Mouse (Mus musculus): ENCODE data around the gene Cntnap2. TPM values are rescaled to one million over a fixed set of nuclear protein-coding genes. Genes with fewer than 3 reads are reported as not detected.

Gene Cntnap2
- polyA plus RNA-seq, 1 experiment, result 0.26 TPM

DNA sequence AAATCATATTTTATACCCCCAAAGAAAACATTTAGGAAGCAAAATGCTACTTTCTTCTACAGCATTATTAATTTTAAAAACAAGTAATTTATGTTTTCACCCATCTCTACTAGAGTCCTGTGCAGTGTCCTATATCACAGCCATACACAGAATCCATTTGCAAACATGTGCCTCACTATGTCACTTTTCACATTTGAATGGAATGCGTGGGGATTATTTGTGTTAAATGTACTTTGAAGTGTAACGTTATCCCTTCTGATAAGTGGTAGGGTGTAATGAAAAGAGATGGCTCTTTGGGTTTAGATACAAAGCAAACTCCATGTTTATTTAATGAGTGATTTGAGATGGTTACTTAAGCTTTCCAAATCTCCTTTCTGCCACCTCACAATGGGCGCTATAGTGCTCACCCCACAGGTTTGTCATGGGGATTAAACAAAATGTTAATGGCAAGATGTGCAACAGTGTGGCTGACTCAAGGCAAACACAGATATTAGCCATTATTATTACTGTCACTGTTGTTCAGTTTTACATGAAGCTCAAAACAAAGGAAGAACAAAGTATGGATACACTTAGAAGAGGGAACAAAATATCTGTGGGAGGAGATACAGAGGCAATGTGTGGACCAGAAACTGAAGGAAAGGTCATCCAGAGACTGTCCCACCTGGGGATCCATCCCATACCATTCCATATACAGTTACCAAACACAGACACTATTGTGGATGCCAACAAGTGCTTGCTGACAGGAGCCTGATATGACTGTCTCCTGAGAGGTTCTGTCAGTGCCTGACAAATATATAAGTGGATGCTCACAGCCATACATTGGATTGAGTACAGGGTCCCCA, 886.2 kb downstream of the Cntnap2 start:
- H3K9me3 ChIP-seq (ENCODE audit: control insufficient read depth, low read length), result no peaks in the 10 kb centered on the region
- H3K36me3 ChIP-seq (ENCODE audit: control insufficient read depth), result no peaks in the 10 kb centered on the region
- H3K4me3 ChIP-seq (replicated peaks), result no peak overlapping the region
- H3K4me1 ChIP-seq (ENCODE audit: control insufficient read depth), result no peaks in the 10 kb centered on the region
- TF ChIP-seq GATA1 (IDR thresholded peaks at IDR 0.05; ENCODE audit: low read length) (no peak), TAL1 (IDR thresholded peaks at IDR 0.05; ENCODE audit: low read length) (no peak)
- no peaks in the 10 kb centered on the region for H3K27me3 ChIP-seq (ENCODE audit: control insufficient read depth)

DNA sequence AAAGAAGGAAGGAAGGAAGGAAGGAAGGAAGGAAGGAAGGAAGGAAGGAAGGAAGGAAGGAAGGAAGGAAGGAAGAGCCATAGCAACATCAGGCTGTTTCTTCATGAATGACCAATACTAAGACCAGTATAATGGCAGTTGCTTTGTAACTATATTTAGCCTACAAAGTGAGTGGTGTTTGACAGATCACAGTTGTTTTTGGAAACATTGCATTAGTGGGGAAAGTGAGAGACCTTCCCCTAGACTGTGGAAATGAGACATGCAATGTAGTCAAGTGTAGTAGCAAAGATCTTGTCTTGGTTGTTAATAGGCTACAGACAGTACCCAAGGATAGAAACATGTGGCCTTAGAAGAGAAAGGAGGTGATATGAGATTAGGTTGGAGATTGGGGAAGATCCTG, 895.6 kb downstream of the Cntnap2 start:
- TF ChIP-seq TAL1 (IDR thresholded peaks at IDR 0.05; ENCODE audit: low read length) (no peak), GATA1 (IDR thresholded peaks at IDR 0.05; ENCODE audit: low read length) (no peak)
- H3K9me3 ChIP-seq (ENCODE audit: control insufficient read depth, low read length), result no peaks in the 10 kb centered on the region
- H3K36me3 ChIP-seq (ENCODE audit: control insufficient read depth), result no peaks in the 10 kb centered on the region
- no peak overlapping the region for H3K4me3 ChIP-seq (replicated peaks)
- H3K4me1 ChIP-seq (ENCODE audit: control insufficient read depth), result no peaks in the 10 kb centered on the region
- H3K27me3 ChIP-seq (ENCODE audit: control insufficient read depth), result no peaks in the 10 kb centered on the region

DNA sequence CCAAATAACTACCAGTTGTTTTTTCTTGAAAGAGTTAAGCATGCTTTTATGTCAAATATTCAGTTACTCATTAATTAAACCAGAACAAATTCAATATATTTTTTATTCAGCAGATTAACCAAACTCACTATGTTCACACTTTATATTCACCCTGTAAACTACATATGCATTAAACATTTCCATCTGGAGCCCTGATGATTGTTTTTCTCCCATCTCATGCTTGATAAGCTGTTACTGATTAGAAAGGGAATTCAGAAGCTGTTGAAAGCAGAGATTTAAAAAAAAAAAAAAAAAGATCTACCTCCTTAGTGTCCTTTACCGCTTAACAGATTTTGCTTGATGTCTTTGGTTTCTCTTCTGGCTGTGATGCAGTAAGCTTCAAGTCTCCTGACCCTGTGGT, 905.3 kb downstream of the Cntnap2 start:
- TF ChIP-seq GATA1 (IDR thresholded peaks at IDR 0.05; ENCODE audit: low read length) (no peak), TAL1 (IDR thresholded peaks at IDR 0.05; ENCODE audit: low read length) (no peak)
- no peak overlapping the region for H3K4me3 ChIP-seq (replicated peaks)

DNA sequence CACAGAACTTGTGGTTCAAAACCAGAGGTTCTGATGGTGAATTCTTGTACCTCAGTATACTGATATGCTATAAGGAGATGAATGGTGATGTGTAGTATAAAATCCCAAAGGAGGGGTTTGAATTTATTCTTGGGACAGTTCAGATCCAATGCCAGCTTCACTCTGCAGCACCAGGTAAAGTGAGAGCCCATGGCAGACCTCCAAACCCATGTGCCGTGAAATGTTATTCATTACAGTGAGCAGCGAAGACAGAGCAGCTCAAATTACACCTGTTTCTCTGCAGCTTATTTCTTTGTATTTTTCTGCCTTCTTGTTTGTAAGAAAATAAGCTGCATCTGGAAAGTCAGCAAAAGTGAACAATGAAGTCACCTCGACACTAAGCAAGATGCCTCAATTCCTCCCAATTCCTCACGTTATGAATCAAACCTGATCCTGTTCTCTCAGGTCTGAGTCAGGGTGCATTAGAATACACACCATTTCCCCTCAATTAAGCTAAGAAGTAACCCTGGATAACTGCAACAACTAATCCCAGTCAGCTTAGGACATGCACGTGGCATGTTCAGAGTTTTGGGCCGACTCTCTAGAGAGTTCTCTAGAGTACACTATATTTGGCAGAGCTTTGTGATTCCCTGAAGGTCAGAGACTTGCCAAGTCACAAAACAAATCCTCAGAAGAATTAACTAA, 915.5 kb downstream of the Cntnap2 start:
- Histone ChIP-seq H3K4me1 (ENCODE audit: control insufficient read depth) (no peaks in the 10 kb centered on the region), H3K9me3 (ENCODE audit: control insufficient read depth, low read length) (no peaks in the 10 kb centered on the region), H3K27me3 (ENCODE audit: control insufficient read depth) (no peaks in the 10 kb centered on the region), H3K36me3 (ENCODE audit: control insufficient read depth) (no peaks in the 10 kb centered on the region), H3K4me3 (replicated peaks) (no peak overlapping the region)
- TF ChIP-seq TAL1 (IDR thresholded peaks at IDR 0.05; ENCODE audit: low read length), result no peak
- TF ChIP-seq GATA1 (IDR thresholded peaks at IDR 0.05; ENCODE audit: low read length), result no peak

More for the DNA sequence above, 905.3 kb downstream of the Cntnap2 start:
- H3K36me3 ChIP-seq (ENCODE audit: control insufficient read depth), result no peaks in the 10 kb centered on the region
- H3K9me3 ChIP-seq (ENCODE audit: control insufficient read depth, low read length), result no peaks in the 10 kb centered on the region
- no peaks in the 10 kb centered on the region for H3K27me3 ChIP-seq (ENCODE audit: control insufficient read depth)
- no peaks in the 10 kb centered on the region for H3K4me1 ChIP-seq (ENCODE audit: control insufficient read depth)

DNA sequence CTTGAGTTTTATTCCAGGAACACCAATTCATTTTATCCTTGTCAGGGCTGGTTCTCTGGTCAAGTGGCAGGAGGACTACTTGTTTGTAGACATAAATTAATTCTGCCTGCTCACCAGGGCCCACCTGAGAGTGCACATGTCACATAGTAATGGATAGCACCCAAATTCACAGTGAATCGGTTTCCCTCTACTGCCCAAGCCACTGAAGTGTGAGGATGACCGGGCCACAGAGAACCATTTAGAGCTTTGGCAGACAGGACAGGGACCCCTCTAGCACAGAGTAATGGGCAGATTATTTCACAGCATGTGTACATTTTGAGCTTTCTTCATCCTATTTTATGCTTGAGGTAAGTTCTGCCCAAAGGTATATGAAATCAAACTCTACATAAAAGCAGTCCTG, 920.0 kb downstream of the Cntnap2 start:
- Histone ChIP-seq H3K36me3 (ENCODE audit: control insufficient read depth) (no peaks in the 10 kb centered on the region), H3K9me3 (ENCODE audit: control insufficient read depth, low read length) (no peaks in the 10 kb centered on the region), H3K27me3 (ENCODE audit: control insufficient read depth) (no peaks in the 10 kb centered on the region), H3K4me3 (replicated peaks) (no peak overlapping the region), H3K4me1 (ENCODE audit: control insufficient read depth) (no peaks in the 10 kb centered on the region)
- TF ChIP-seq GATA1 (IDR thresholded peaks at IDR 0.05; ENCODE audit: low read length) (no peak), TAL1 (IDR thresholded peaks at IDR 0.05; ENCODE audit: low read length) (no peak)

DNA sequence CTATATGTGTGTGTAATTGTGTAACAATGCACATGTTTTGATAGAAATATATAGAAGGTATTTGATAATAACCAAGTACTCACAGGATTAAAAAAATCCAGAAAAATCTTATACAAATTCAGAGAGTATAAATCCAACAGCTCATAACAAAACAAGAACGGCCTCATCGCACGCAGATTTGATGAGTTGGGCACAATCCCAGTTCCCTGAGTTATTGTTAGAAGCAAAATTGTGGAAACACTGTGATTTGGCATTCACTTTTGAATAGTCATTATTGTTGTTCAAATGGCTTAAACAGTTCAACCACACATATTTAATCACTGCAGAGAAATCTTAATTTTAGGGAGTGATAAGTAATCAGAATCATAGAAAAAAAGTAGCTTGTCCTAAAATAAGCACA, 928.9 kb downstream of the Cntnap2 start:
- TF ChIP-seq GATA1 (IDR thresholded peaks at IDR 0.05; ENCODE audit: low read length) (no peak), TAL1 (IDR thresholded peaks at IDR 0.05; ENCODE audit: low read length) (no peak)
- Histone ChIP-seq H3K9me3 (ENCODE audit: control insufficient read depth, low read length) (no peaks in the 10 kb centered on the region), H3K27me3 (ENCODE audit: control insufficient read depth) (no peaks in the 10 kb centered on the region), H3K4me3 (replicated peaks) (no peak overlapping the region), H3K36me3 (ENCODE audit: control insufficient read depth) (no peaks in the 10 kb centered on the region), H3K4me1 (ENCODE audit: control insufficient read depth) (no peaks in the 10 kb centered on the region)

DNA sequence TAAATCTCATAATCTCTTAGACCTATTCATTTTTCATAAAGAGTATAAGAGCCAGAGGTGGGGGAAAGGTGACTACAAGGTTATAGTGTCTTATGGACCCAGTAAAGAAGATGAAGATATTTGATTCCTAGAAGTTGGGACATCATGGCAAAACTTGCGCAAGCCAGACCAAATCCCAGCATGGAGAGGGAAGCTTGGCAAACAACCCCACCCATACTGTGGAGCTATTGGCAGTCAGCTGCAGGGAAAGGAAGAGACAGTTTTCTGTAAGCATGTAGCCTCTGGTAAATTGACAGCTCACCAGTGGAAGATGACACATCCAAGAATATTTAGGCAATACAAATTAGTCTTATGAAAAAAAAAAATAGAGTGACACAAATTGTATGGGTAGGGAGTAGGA, 931.9 kb downstream of the Cntnap2 start:
- no peak for TF ChIP-seq TAL1 (IDR thresholded peaks at IDR 0.05; ENCODE audit: low read length)
- TF ChIP-seq GATA1 (IDR thresholded peaks at IDR 0.05; ENCODE audit: low read length), result no peak
- Histone ChIP-seq H3K4me1 (ENCODE audit: control insufficient read depth) (no peaks in the 10 kb centered on the region), H3K36me3 (ENCODE audit: control insufficient read depth) (no peaks in the 10 kb centered on the region), H3K27me3 (ENCODE audit: control insufficient read depth) (no peaks in the 10 kb centered on the region), H3K4me3 (replicated peaks) (no peak overlapping the region), H3K9me3 (ENCODE audit: control insufficient read depth, low read length) (no peaks in the 10 kb centered on the region)

DNA sequence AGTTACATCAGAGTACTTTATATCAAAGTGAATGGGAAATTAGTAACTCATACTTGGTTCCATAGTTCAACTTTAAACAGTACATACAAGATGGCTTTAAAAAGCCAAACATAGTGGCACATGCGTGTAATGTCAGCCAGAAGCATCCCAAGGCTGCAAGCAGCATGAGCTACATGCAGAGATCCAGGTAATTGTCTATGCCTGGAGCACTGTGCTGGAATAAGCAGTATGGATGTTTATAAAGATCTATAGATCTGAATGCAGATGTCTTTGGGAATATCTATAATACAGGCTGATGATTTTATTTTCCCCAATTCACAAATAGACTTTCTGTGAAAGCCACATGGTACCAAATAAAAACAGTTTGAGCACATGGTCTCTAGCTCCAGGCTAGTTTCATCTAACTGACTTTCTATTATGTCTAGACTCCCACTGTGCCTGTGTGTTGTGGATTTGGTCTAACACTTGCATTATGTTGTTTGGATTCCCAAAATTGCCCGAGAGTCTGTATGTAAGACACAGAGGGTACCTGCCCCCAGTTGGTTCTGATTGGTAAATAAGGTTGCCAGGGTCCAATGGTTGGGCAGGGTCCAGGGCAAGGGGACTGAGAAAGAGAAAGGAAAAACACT, 963.5 kb downstream of the Cntnap2 start:
- no peaks in the 10 kb centered on the region for H3K27me3 ChIP-seq (ENCODE audit: control insufficient read depth)
- H3K4me1 ChIP-seq (ENCODE audit: control insufficient read depth), result no peaks in the 10 kb centered on the region
- TF ChIP-seq TAL1 (IDR thresholded peaks at IDR 0.05; ENCODE audit: low read length), result no peak
- no peak for TF ChIP-seq GATA1 (IDR thresholded peaks at IDR 0.05; ENCODE audit: low read length)
- H3K9me3 ChIP-seq (ENCODE audit: control insufficient read depth, low read length), result no peaks in the 10 kb centered on the region
- no peak overlapping the region for H3K4me3 ChIP-seq (replicated peaks)
- H3K36me3 ChIP-seq (ENCODE audit: control insufficient read depth), result no peaks in the 10 kb centered on the region

Measured in erythroblast, embryonic 14.5 days (primary cell).